Mouse (Mus musculus) cerebellum, postnatal 14 days (tissue): ENCODE data around the gene Chst15.

Source experiments
- DNase-seq, 2 experiments: peaks; one replicate each; pipeline ENCODE4 v3.0.0; 2021; ENCODE audit warnings: mixed read lengths in 2 of 2

Chst15 gene

DNA sequence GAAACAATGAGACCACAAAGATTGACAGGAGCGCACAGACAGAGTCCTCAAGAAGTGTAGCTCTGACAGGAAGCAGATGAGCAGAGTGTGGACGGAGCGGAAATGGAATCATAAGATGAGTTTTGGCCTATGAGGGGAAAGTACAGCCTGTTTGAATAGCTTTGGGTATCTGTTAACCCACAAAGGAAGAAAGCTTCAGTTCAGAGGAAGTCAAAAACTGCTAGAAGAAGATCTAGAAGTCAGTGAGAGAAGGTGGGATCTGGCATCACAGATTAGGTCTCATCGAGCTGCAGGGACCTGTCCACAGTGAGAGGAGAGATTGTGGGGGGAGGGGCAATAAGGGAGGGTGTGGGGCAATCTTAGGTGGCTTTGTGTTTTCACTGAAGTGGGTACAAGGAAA is 18.3 kb upstream of the Chst15 start:
- DNase-seq, result no peak

DNA sequence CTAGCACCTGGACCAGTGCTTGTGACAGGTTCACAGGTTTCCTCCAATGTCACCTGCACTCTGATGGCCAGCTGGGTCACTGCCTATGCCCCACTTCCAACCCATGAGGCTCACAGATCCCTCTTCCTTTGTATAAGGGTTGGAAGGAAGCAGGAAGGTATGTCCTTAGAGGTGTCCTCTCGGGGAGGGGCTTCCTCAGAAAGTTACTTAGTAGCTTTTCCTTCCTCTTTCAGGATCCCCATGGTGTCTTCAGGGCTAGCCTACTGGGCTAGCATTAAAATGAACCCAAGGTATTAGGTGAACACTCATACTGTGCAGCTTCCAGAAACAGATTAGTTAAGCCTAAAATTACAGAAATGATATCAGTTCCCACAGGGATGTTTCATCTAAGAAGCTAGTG is 16.1 kb upstream of the Chst15 start:
- no peak for DNase-seq

DNA sequence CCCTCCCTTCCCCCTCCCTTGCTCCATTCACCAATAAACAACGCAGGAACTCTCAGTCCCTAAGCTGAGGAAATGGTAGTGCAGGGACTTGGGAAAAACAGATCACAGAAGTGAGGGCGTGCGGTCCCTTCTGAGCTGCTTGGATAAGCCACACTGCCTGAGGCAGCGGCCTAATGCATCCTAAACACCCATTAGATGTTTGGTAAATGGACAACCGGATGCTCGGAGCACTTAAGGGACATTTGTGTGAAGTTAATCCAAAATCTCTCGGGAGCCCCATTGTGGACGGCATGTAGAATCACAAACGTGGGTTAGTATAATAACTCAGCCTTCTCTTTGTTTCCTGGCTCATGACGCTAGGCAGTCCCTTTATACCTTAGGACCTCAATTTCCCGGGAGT is 15.1 kb upstream of the Chst15 start:
- no peak for DNase-seq

DNA sequence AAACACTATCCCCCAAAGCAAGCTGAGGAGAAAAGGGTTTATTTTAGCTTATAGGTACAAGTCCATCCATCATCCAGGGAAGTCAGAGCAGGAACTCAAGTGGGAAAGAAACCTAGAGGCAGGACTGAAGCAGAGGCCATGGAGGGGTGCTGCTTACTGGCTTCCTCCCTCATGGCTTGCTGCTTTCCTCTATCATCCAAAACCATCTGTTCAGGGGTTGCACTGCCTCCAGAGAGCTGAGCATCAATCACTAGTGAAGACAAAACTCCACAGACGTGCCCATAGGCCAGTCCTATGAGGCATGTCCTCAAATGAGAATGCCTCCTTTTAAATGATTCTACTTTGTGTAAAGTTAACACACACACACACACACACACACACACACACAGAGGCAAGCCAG is 13.2 kb upstream of the Chst15 start:
- DNase-seq, result no peak

DNA sequence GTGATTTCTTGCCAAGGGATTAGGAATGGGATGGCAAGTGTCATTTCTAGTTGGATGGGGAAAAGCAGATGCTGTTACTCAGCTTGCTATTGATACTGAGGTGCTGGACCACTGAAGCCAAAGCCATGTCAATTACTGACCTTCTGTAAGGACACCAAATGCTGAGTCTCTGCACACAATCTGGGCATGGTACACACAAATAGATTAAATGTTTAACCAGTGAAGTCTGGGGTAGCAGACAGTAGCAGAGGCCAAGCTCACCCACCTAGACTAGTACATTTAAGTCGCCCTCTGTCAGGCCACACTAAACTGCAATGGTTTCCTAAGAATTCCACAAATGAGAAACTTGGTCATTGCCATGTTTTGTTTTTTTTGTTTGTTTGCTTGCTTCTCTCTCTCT is 11.6 kb upstream of the Chst15 start:
- no peak for DNase-seq

DNA sequence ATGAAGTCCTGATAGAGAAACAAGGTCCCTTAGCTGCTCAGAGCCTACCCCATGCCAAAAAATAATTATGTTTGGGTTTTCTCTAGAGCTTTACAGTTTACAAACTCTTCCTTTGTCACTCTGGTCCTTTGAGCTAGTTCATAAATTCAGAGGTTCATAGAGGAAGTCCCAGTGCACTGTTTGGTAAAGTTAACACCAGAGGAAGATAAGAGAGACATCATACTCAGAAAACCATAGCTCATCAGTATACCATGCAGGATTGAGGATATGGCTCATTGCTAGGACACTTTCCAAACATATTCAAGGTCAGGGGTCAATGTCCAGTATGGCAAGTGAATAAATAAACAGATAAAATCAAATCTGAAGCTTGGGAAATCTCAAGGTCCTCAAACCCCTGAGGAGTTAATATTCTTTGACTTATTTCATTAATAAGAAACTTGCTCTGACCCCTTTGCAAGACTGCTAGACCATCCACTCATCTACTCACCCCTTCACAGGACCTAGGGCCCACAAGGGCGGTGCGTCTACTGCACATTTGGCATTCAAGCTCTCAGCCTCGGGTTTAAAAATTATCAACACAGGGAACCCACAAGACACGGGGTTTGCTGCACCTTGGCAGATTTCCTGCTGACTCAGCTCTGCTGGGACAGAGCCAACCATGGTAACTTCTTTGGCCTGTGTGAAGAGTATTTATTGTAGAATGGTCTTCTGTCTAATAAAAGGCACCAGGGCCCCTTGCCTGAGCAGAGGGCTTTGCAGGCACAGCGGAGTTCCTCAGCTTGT is 8.7 kb upstream of the Chst15 start:
- DNase-seq, result peak; percentile 65 to 67

DNA sequence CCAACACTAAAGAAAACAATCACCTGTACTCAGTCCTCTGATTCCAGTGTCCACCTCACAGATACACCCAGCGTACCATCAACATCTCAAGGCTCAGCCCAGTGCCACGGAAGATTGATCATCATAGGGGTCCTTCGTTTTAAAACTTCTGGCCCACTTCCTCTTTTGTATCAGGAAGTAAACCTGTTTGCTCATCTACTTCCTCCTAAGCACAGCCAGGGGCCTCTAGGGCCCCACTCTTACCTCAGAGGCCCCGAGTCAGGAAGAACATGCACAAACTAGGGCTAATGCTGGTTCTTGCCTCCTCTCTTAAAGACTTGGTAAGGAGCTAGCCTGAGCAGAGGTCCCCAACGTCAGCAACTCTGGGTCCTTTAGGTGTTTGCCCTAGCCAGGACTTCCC is 6.4 kb upstream of the Chst15 start:
- no peak for DNase-seq

DNA sequence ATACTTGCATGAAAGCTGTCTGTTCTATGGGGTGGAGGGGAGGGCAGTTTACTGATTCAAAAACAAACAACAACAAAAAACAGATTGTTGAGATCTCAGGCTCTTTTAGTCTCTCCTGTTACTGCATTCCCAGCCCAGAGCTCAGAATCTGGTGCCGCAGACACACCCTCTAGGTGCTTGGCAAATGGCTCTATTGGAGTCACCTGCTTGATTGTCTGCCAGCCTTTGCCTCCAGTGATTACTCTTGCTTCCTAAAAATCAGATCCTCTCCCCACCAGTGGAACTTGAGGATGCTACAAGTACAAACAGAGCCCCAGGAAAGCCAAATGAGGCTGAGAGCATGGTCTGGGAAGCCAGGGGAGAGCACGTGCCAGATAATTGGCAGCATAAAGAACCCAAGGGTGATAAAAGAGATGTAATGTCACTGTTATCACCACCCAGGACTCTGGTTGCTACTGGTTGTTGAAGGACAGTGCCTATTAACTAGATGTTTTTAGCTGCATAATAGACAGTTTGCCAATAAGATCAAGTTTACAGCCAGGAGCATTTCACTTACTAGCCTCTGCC is 4.4 kb upstream of the Chst15 start:
- DNase-seq, result peak in 1 of 2 experiments; percentile 29

DNA sequence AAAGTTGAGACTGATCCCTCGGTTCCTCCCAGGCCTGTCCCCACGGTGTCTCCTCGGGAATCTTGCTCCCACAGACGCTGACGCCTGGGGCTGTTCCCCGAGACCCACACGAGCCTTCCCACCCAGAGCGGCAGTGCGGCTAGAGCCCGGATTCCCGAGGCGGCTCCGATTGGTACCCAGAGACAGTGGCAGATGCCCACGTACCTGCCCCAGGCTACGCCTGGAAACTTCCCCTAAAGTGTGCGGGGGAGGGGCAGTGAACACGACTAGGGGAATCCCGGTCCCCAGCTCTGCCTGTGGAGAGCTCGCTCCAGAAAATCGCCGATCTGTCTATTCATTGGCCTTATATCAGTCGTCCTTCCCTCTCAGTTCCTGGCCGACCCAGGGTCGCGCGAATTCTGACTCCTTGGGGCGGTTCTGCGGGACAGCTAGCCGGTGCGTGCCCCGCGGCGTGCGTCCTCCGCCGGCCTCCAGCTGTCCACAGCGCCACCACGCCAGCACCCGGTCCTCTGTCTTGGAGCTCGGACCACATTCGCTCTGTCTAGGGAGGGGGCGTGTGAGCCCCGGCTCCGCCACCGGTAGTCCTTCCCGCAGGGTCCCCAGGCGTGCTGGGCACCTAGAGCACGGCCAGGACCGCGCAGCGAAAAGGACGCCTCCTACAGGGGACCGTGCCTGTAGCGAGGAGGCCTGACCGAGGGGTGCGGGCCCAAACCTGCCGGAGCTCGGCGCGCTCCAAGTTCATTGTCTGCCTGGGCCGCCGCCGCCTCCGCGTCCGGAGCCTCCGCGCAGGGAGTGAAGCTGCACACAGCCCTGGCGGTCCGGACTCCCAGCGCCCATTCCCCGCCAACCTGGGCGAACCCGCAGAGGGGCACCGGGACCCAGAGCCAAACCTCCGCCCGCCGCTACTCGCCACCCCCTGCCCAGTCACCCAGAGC is 660 bp downstream of the Chst15 start:
- peak; percentile 64 to 66 for DNase-seq

DNA sequence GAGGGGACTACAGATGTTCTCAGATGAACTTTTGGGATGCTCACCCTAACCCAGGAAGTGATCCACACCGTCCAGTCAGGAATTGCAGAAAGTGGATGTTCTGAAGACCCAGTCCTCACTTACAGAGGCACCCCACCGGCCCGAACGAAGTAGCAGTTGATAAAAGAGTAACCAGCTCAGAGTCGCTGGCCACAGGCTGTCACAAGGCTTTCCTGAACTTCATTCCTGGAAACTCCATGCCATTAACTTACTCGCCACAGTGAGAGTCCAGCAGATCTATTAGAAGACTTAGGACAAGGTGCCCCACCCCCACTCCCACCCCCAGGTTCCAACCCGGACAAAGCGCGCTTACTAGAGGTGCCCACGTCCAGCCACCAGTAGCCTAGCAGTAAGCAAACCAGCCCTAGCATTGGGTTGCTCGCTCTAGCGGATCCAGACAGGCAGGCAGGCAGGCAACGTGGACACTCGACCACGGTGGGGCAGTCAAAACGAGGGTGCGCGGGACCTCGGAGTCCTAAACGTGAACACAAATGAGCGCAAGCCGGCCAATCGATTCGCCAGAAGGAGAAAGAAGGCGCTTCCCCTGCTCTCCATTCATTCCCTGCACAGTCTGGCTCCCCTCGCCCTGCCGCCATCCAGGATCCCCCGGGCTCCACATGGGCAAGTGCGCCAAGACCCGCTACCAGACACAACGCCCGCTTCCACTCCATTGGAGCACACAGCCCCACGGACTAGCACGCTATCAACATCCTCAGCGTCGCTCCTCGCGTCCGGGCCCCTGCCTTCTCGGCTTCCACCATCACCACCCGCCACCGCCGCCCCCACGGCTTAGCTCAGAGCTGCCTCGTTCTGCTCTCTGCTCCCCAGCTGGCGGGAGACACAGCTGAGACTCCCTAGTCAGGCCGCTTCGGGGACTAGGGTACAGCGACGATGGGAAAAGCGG is 1.6 kb downstream of the Chst15 start:
- peak; percentile 85 to 89 for DNase-seq

DNA sequence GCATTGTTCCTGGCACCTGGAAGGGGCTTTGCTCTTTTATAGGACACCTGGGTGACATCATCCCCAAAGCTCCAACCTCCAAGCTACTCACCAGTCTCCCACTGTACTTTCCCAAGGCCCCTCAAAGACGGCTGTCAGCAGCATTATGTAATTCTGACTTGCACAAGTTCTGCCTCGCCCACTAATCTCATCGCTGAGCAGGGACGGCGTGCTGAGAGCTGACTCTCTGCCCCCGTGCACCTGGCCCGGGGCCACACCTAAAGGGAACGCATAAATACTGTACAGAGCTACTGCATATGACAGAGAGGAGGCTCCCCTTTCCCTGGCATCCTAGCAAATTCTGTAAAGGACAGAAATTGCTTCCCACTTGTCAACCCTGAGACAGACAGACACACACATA is 4.6 kb downstream of the Chst15 start:
- DNase-seq, result peak; percentile 42 to 53

DNA sequence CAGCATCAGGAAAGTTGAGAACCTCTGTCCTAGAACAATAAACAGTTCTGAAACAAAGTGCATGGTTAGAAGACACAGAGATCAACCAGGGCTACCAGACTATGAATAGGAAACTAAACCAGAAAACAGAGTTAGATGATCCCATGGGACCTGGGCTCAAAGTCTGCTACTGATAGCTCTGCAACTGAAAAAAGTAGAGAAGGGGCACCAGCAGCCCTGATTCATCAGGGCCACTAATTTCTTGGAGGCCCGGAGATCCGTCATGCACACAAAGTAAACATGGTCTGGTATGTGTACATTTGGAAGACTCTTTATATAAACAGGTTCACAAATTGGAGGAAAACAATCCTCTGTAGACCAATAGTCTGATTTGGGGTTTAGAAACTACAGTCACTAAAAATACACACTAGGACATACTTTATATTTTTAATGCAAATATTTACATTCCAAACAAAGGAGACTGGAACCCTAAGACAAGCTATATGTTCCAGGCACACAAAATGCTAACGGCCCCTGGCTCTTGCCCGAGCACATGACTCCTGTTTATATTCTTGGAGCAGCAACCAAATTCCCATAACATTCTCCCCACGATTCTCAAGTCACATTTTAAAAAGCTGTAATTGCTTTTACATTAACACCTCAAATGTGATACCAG is 8.4 kb downstream of the Chst15 start:
- DNase-seq, result no peak

DNA sequence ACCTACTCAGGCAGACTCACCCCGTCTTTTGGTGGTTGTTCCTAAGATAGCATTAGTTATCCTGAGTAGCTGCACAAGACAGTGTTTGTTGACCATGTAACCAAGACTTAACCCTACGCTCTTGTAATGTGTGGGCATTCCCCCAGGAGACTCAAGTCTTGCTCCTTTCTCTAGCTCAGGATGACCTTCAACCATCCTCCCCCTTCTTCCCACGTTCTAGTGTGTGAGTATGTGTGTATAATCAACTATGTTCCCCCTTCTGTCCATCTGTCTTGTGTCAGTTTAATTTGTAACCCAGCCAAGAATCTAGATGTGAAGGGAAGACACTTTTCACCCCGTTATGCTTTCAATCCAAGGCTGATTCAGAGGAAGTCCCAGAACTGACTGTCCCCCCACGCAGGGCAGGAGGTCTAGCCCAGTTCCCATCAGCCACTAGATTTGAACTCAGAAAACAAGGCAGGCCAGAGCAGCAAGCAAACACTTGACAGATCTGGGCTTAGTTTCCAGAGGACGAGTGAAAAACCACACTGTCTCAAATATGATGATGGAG is 9.2 kb downstream of the Chst15 start:
- no peak for DNase-seq

DNA sequence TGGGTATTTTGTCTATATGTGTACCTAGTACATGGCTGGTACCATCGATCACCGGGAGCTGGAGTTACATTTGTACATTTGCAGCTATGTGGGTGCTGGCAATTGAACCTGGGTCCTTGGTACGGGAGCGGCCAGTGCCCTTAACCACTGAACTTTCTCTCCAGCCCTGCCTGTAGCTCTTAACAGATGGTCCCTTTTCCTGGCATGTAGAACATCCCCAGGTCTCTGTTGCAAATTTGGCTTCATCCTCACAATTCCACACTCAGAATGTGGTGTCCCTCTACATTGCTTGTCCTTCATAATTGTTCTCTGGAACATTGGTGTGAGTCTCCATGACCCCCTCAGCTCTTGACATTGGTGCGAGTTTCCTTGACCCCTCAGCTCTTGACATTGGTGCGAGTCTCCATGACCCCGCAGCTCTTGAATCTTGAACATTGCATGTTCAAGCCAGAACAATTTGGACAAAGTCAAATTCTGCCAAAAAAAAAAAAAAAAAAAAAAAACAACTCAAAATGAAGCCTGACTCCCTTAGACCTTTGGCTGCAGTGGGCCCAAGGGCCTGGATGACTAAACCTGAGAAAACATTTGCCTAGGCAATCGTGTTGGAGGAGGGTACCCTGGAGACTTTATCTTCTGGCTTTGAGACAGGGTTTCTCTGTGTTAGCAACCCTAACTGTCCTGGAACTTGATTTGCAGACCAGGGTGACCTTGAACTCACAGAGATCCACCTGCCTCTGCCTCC is 10.2 kb downstream of the Chst15 start:
- DNase-seq, result no peak

DNA sequence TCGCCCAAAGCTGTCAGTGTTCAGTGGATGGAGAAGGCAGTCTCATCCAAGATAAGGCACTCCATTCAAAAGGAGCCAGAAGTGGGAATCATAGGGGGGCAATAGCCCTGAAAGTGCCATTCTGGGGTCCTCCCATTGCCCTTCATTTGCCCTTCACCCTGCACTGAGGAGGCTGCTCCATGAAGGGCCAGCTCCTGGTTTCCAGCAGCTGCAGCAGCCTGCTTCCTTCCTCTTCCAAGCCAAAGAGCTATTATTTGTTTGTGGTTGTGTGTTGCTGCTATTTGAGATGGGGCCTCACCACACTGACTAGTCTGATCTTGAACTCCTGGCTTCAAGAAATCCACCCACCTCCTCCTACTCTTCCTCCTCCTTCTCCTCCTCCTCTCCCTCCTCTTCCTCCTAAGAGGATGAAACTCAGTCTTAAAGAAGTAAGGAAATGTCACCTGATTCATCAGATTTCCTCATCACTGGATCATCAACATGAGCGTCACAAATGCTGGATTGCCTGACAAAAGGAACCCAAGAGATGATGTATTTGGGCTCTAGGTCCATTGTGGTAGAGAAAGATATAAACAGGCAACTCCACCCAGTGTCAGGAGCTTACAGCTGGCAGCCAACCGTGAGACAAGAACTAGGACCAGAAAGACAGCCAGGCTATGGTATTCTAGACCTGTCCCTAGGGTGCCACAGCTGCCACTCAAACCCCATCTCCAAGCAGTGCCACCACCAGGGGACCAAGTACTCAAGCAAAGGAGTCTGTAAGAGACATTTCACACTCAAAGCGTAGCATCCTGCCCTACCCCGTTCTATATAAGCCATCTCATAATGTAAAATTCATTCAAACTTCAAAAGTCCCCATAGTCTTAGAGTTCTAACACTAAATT is 11.3 kb downstream of the Chst15 start:
- no peak for DNase-seq

DNA sequence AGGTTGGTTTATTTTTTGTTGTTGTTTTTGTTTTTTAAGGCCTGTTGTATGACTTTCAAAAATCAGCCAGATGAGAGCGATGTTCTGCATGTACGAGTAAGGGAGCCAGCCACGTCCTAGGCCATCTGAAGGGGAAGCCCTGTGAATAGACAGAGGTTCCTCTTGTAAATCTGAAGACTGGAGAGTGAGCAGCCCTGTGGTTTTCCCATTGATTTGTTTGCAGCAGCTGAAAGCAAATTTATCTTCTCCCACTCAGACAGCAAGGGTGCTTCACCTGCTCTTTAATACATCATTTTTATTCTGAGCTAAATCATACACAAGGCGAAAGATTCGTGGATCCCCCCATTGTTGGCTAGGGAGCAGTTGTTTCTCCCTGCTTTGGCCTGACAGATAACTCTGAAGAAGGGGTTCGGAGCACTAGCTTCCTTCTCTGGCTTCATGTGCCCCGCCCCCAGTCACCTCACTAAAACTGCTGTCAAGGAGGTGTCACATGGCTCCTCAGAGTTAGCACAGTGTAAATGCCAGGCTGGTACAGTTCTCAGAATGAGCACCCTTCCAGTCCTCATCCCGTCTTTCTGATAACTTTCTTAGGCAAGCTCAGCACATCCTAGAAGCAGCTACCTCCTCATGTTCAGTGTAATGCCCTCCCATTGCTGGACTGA is 12.5 kb downstream of the Chst15 start:
- DNase-seq, result no peak

DNA sequence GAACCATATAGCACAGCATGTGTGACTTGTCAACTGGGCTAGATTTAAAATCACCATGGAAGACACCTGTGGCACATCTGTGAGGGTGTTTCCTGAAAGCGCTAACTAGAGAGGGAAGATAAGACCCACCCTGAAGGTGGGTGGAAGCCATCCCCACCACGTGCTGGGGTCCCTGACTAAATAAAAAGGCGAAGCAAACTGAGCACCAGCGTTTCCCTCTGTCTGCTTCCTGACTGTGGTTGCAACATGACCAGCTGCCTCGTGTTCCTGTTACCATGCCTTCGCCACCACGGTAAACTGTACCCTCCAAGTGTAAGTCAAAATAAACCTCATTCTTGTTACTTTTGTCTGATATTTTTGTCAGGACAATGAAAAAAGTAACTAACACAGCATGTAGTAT is 13.0 kb downstream of the Chst15 start:
- no peak for DNase-seq

DNA sequence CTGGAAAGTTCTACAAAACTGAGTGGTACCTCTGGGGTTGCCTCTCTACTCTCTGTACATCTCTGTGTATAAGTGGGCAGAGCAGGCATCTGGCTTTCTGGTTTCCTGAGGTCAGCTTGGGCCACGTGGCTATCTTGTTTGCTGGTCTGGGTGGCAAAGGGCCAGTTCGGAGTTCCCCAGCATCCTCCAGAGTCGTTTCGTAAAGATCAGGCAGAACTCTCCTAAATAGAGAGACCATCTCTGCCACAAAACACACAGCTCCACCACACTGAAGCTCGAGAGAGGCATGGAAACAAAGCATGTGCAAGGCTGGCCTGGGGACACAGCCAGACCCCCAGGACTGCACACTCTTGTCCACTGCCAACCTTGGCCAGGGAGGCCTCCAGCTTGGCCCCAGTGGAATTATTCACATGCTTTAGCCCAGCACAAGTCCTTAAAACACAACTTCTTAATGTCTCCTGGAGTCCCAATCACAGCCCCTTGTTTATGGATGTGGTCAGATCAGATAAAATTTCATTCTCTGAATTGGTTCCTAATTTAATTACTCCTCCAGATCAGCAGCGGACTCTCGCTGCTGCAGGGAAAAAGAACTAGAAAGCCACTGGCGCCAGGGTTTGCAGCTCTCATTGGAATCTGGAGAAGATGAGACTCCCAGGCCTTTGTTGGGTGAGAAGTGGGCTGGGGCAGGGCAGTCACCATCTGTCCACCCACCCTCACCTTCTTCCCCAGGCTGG is 14.4 kb downstream of the Chst15 start:
- no peak for DNase-seq
